Mouse (Mus musculus): ENCODE measurements around the gene Thbs2. TPM values are rescaled to one million over a fixed set of nuclear protein-coding genes. Genes with fewer than 3 reads are reported as not detected.

Gene Thbs2
- polyA plus RNA-seq, 1 experiment = 3.8 TPM

DNA sequence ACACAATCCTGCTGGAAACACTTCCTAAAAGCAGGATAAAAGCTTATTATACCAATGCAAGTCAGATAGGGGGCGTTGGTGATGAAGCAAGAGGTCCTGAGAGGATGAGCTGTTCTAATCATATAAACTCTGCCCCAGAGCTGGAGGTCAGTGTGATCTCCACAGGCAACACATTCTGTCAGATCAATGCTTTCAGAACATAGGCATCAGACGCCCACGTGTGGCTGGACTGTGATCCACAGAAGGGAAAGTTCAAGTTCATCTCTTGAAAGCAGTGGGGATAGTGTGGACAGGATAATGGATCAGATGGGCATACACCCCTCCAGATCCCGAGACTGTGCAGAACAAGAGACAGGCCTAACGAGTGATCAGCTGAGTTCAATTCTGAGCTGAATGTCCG is 4.2 kb upstream of the Thbs2 start:
- no peaks in the 10 kb centered on the region for H3K4me1 ChIP-seq (ENCODE audit: control insufficient read depth, insufficient read depth, insufficient read length, low read length)
- no peak for TF ChIP-seq CTCF (IDR thresholded peaks at IDR 0.05; ENCODE audit: extremely low read depth, insufficient read length, insufficient replicate concordance, low read depth, low read length)
- no peak for TF ChIP-seq POLR2A (IDR thresholded peaks at IDR 0.05; ENCODE audit: low read depth, low read length)
- H3K4me3 ChIP-seq (ENCODE audit: low read depth, low read length) = no peak overlapping the region
- no peaks in the 10 kb centered on the region for H3K36me3 ChIP-seq (ENCODE audit: control insufficient read depth, insufficient read depth, low read length)
- no peak overlapping the region for H3K27ac ChIP-seq (ENCODE audit: insufficient read depth, low read depth, low read length)
- WGBS = 64% methylated on average over 6 of the region's 6 CpGs
- H3K27me3 ChIP-seq (ENCODE audit: control insufficient read depth, insufficient read depth, low read length) = no peaks in the 10 kb centered on the region

DNA sequence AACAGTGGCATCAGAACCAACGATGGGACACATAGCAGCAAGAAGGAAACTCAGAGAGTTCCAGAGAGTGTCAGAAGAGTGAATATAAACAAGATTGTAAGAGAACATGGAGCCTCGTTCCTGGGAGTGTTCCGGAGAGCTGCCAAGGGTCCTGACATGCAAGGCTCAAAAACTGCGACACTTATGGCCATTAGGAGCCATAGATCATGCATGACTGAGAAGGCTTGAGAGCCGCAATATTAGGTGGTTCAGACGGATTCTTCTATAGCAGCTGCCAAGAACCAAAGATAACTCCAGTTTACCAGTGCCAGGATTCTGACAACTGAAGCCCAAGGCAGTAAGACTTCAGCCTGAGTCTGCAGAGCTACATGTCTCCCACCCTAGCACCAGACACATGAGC is 3.1 kb upstream of the Thbs2 start:
- Histone ChIP-seq H3K4me1 (ENCODE audit: control insufficient read depth, insufficient read depth, insufficient read length, low read length) (no peaks in the 10 kb centered on the region), H3K27me3 (ENCODE audit: control insufficient read depth, insufficient read depth, low read length) (no peaks in the 10 kb centered on the region), H3K27ac (ENCODE audit: insufficient read depth, low read depth, low read length) (no peak overlapping the region), H3K36me3 (ENCODE audit: control insufficient read depth, insufficient read depth, low read length) (no peaks in the 10 kb centered on the region), H3K4me3 (ENCODE audit: low read depth, low read length) (no peak overlapping the region)
- TF ChIP-seq CTCF (IDR thresholded peaks at IDR 0.05; ENCODE audit: extremely low read depth, insufficient read length, insufficient replicate concordance, low read depth, low read length) = no peak
- TF ChIP-seq POLR2A (IDR thresholded peaks at IDR 0.05; ENCODE audit: low read depth, low read length) = no peak
- WGBS = 76% methylated on average over 6 of the region's 6 CpGs

DNA sequence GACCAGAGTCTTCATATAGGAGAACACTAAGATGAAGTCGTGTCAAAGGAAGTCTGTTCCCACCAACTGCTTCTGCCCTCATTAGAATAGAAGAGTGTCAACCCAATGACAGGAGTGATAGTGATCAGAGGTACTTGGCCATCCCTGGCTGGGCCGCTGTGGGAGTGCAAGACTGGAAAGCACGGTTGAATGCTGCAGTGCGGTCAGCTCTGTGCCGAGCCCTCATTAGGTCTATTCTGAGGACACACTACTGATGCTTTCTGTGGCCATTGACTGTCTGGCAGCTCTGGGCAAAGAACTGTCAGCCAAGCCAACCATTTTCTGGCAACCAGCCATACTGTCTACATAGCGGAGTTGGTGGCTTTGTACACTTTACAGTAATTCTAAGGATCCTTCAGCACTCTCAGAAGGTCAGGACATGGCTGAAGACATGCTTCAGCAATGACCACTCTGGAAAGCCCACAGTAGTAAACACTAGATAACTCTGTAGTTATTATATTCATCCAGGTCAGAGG is 2.3 kb upstream of the Thbs2 start:
- 90% methylated on average over 6 of the region's 6 CpGs for WGBS
- no peak for TF ChIP-seq CTCF (IDR thresholded peaks at IDR 0.05; ENCODE audit: extremely low read depth, insufficient read length, insufficient replicate concordance, low read depth, low read length)
- TF ChIP-seq POLR2A (IDR thresholded peaks at IDR 0.05; ENCODE audit: low read depth, low read length) = no peak
- no peak overlapping the region for H3K4me3 ChIP-seq (ENCODE audit: low read depth, low read length)
- H3K36me3 ChIP-seq (ENCODE audit: control insufficient read depth, insufficient read depth, low read length) = no peaks in the 10 kb centered on the region
- H3K27ac ChIP-seq (ENCODE audit: insufficient read depth, low read depth, low read length) = no peak overlapping the region
- H3K27me3 ChIP-seq (ENCODE audit: control insufficient read depth, insufficient read depth, low read length) = no peaks in the 10 kb centered on the region
- no peaks in the 10 kb centered on the region for H3K4me1 ChIP-seq (ENCODE audit: control insufficient read depth, insufficient read depth, insufficient read length, low read length)

GRCm38 (mm10) chr17:14693048-14693993 is 714 bp downstream of the Thbs2 start:
- Histone ChIP-seq H3K27me3 (ENCODE audit: control insufficient read depth, insufficient read depth, low read length) (no peaks in the 10 kb centered on the region), H3K4me3 (ENCODE audit: low read depth, low read length) (no peak overlapping the region), H3K4me1 (ENCODE audit: control insufficient read depth, insufficient read depth, insufficient read length, low read length) (no peaks in the 10 kb centered on the region), H3K36me3 (ENCODE audit: control insufficient read depth, insufficient read depth, low read length) (no peaks in the 10 kb centered on the region), H3K27ac (ENCODE audit: insufficient read depth, low read depth, low read length) (no peak overlapping the region)
- TF ChIP-seq CTCF (IDR thresholded peaks at IDR 0.05; ENCODE audit: extremely low read depth, insufficient read length, insufficient replicate concordance, low read depth, low read length) (no peak), POLR2A (IDR thresholded peaks at IDR 0.05; ENCODE audit: low read depth, low read length) (no peak)
- 28% methylated on average over 9 of the region's 9 CpGs for WGBS

DNA sequence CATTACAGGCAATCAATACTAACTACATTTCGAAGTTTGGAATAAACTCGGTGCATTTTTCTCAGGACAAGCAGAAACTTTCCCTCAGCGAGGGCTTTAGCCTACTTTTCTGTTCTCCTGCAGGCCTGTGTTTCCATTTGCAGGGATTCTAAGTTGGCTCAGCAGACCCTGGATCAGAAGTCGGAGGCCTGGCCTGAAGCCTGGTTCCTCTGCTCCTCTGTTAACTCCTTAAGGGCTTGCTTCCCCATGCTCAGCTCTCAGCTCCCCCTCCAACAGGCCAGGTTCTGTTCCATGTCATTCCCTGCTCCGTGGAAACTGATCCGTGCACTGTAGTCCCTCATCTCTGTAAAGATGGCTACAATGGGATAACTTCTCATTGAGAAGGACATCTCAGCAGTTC is 2.1 kb downstream of the Thbs2 start:
- Histone ChIP-seq H3K4me3 (ENCODE audit: low read depth, low read length) (no peak overlapping the region), H3K36me3 (ENCODE audit: control insufficient read depth, insufficient read depth, low read length) (no peaks in the 10 kb centered on the region), H3K4me1 (ENCODE audit: control insufficient read depth, insufficient read depth, insufficient read length, low read length) (no peaks in the 10 kb centered on the region), H3K27me3 (ENCODE audit: control insufficient read depth, insufficient read depth, low read length) (no peaks in the 10 kb centered on the region), H3K27ac (ENCODE audit: insufficient read depth, low read depth, low read length) (no peak overlapping the region)
- WGBS = 42% methylated on average over 6 of the region's 6 CpGs
- TF ChIP-seq CTCF (IDR thresholded peaks at IDR 0.05; ENCODE audit: extremely low read depth, insufficient read length, insufficient replicate concordance, low read depth, low read length) (no peak), POLR2A (IDR thresholded peaks at IDR 0.05; ENCODE audit: low read depth, low read length) (no peak)

- no peak overlapping the region for H3K4me3 ChIP-seq (ENCODE audit: low read depth, low read length)
- H3K27ac ChIP-seq (ENCODE audit: insufficient read depth, low read depth, low read length) = no peak overlapping the region
- no peaks in the 10 kb centered on the region for H3K36me3 ChIP-seq (ENCODE audit: control insufficient read depth, insufficient read depth, low read length)
- TF ChIP-seq POLR2A (IDR thresholded peaks at IDR 0.05; ENCODE audit: low read depth, low read length) = no peak
- TF ChIP-seq CTCF (IDR thresholded peaks at IDR 0.05; ENCODE audit: extremely low read depth, insufficient read length, insufficient replicate concordance, low read depth, low read length) = no peak
- WGBS = 37% methylated on average over 4 of the region's 4 CpGs
- no peaks in the 10 kb centered on the region for H3K27me3 ChIP-seq (ENCODE audit: control insufficient read depth, insufficient read depth, low read length)
- no peaks in the 10 kb centered on the region for H3K4me1 ChIP-seq (ENCODE audit: control insufficient read depth, insufficient read depth, insufficient read length, low read length)
Measured at GRCm38 (mm10) chr17:14691197-14691596, 2.8 kb downstream of the Thbs2 start.

DNA sequence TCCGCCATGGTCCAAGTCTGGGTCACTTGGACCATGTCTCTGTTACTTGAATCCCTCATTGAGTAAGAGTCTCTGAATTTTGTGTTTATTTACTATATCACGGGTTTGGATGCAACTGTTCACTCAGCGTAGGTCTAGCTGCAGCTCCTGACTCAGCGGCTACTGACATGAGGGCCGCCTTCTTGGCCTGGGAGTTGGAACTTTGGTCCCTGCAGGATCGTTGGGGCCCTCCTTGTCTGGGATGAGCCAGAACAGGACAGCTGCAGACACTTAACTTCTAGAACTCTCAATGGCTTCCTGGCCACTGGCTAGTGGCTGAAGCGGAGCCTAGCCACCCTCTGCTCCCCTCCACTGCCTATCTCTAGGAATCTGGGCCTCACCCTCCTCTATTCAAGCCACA is 11.2 kb downstream of the Thbs2 start:
- Histone ChIP-seq H3K36me3 (ENCODE audit: control insufficient read depth, insufficient read depth, low read length) (no peaks in the 10 kb centered on the region), H3K4me1 (ENCODE audit: control insufficient read depth, insufficient read depth, insufficient read length, low read length) (no peaks in the 10 kb centered on the region), H3K27ac (ENCODE audit: insufficient read depth, low read depth, low read length) (no peak overlapping the region), H3K27me3 (ENCODE audit: control insufficient read depth, insufficient read depth, low read length) (no peaks in the 10 kb centered on the region), H3K4me3 (ENCODE audit: low read depth, low read length) (no peak overlapping the region)
- 75% methylated on average over 7 of the region's 7 CpGs for WGBS
- TF ChIP-seq POLR2A (IDR thresholded peaks at IDR 0.05; ENCODE audit: low read depth, low read length) (no peak), CTCF (IDR thresholded peaks at IDR 0.05; ENCODE audit: extremely low read depth, insufficient read length, insufficient replicate concordance, low read depth, low read length) (no peak)
